Mouse (Mus musculus) hindbrain, embryonic 15.5 days (tissue): ENCODE data around the gene Ace2. TPM values are rescaled to one million over a fixed set of nuclear protein-coding genes. Genes with fewer than 3 reads are reported as not detected.

Experiments used
- ATAC-seq: fragments of 200-750 bp; cut with Nextera tagmentation; 2 replicates; pipeline ENCODE4 v1.8.0; 2017; ENCODE audit warnings: low read depth, moderate number of reproducible peaks, moderate TSS enrichment; ENCODE audit not compliant: low FRiP score
- H3K27ac ChIP-seq: fragments of 300-500 bp; sonication (generic); replicated peaks from 2 replicates; pipeline ENCODE4 v1.5.1; 2015; ENCODE audit warnings: mild to moderate bottlenecking, inconsistent platforms
- H3K27me3 ChIP-seq: fragments of 300-500 bp; sonication (generic); 2 replicates; pipeline ENCODE4 v1.6.1; 2015; ENCODE audit warnings: control low read depth, inconsistent platforms
- H3K36me3 ChIP-seq: fragments of 300-500 bp; sonication (generic); 2 replicates; pipeline ENCODE4 v1.6.1; 2015; ENCODE audit warnings: control low read depth, inconsistent platforms
- H3K4me1 ChIP-seq: fragments of 300-500 bp; sonication (generic); replicated peaks from 2 replicates; pipeline ENCODE4 v1.6.1; 2015; ENCODE audit warnings: control low read depth, inconsistent platforms
- H3K4me2 ChIP-seq: fragments of 300-500 bp; sonication (generic); 2 replicates; pipeline ENCODE4 v1.6.1; 2015; ENCODE audit warnings: moderate library complexity, mild to moderate bottlenecking, inconsistent platforms
- H3K4me3 ChIP-seq: fragments of 300-500 bp; sonication (generic); 2 replicates; pipeline ENCODE4 v1.5.1; 2015; ENCODE audit warnings: mild to moderate bottlenecking, inconsistent platforms
- H3K9ac ChIP-seq: fragments of 300-500 bp; sonication (generic); 2 replicates; pipeline ENCODE4 v1.6.1; 2015; ENCODE audit warnings: inconsistent platforms
- H3K9me3 ChIP-seq: fragments of 300-500 bp; sonication (generic); 2 replicates; pipeline ENCODE4 v1.6.1; 2016; ENCODE audit warnings: control low read depth, inconsistent platforms
- WGBS: fragments of 180-500 bp; shearing (Covaris S2); methylation state at CpG from one replicate; pipeline ENCODE4 v1.1.7; 2015; 5-methylcytosine and 5-hydroxymethylcytosine counted together
- polyA plus RNA-seq: library from polyadenylated mRNA; unstranded; fragments of >200 nt; fragmentation: Nextera tagmentation; extraction: Ambion mirVana; gene quantifications from 2 replicates; pipeline ENCODE4 v1.2.1, GENCODE M21; 2015

The Ace2 gene
- polyA plus RNA-seq, 1 experiment from 2014 or later = 0.43 TPM

DNA sequence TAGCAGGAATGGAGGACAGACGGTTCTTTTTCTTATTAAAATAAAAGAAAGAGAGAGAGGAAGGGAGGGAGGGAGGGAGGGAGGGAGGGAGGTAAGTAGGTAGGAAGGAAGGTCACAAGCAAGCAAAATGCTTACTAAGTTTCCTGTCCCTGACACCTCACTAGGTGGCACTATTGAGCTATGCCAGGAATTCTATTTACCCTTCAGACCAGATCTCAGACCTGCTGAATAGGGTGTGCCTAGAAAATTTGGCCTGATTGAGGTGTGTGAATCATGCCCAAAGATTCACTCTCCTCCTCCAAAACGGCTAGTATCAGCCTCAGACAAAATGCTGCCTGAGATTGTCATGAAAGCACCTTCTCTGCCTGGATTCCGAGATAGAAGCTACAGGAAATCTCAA is 44.7 kb downstream of the Ace2 start:
- Histone ChIP-seq H3K4me3 (no peak overlapping the region), H3K9ac (no peak overlapping the region), H3K4me1 (no peaks in the 10 kb centered on the region), H3K27me3 (no peaks in the 10 kb centered on the region), H3K9me3 (no peaks in the 10 kb centered on the region), H3K27ac (no peak overlapping the region), H3K4me2 (no peak overlapping the region), H3K36me3 (no peaks in the 10 kb centered on the region)
- WGBS = 40% methylated on average over 3 of the region's 3 CpGs
- no peak for ATAC-seq

DNA sequence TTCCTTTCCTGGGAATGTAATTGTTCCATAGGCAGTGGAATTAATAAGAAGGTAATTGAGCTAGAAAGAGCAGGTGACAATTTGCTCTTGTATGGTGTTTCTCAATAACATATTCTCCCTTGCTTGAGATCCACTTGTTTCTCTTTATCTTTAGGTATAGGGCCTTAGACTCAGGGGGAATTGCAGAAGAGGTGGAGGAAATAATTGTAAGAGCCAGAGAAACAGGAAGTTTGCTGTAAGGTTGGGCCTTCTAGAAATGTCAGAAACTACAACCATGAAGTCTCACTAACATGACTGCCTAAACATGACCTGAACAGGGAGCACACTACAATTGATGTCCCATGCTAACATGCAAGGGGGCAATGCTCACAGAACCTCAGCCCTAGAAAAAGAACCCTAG is 50.7 kb downstream of the Ace2 start:
- no peak overlapping the region for H3K4me2 ChIP-seq
- ATAC-seq = no peak
- H3K27me3 ChIP-seq = no peaks in the 10 kb centered on the region
- no peak overlapping the region for H3K27ac ChIP-seq
- no peaks in the 10 kb centered on the region for H3K4me1 ChIP-seq
- no peaks in the 10 kb centered on the region for H3K9me3 ChIP-seq
- no peak overlapping the region for H3K4me3 ChIP-seq
- H3K9ac ChIP-seq = no peak overlapping the region
- no peaks in the 10 kb centered on the region for H3K36me3 ChIP-seq

DNA sequence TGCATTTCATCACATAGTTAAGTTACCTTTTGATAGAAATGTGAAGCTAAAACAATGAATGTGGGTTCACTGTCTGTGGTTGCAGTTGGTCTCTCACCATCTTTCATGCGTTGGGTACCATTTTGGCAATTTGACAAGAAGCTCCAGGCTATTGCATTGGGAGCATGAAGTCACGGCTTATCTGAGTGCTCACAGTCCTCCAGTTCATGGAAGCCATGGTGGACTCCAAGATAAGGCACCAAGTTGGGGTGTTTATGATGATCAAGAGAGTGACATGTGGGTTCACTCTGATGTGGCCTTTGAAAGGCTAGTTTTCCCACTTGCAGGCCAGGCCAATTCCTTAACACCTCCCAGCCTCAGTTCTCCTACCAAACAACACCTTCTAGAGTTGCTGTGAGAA is 58.5 kb downstream of the Ace2 start:
- no peak for ATAC-seq
- no peak overlapping the region for H3K27ac ChIP-seq
- WGBS = 96% methylated on average over 2 of the region's 2 CpGs

DNA sequence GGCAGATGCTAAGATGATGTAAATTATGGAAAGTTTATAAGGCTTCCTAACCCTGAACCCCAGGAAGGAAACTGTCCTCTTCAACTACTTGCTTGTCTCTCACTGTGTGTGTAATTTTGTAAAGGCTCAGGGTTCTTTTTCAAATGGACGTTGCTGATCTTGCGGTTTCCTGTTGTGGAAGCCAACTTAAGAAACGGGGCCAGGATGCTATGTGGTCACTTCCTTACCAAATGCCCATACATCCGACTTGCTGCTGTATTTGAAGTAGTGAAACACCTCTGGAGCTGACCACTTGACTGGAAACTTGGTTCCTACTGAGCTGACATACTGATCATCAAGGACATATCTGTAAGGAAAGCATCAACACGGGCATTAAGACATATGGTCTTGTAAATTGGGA is 61.4 kb downstream of the Ace2 start:
- H3K4me2 ChIP-seq = no peak overlapping the region
- no peaks in the 10 kb centered on the region for H3K36me3 ChIP-seq
- no peaks in the 10 kb centered on the region for H3K4me1 ChIP-seq
- H3K4me3 ChIP-seq = no peak overlapping the region
- no peak for ATAC-seq
- H3K9ac ChIP-seq = no peak overlapping the region
- WGBS = 77% methylated on average over 5 of the region's 5 CpGs
- H3K27me3 ChIP-seq = no peaks in the 10 kb centered on the region
- no peak overlapping the region for H3K27ac ChIP-seq
- H3K9me3 ChIP-seq = no peaks in the 10 kb centered on the region

More for the DNA sequence above, 58.5 kb downstream of the Ace2 start:
- Histone ChIP-seq H3K9ac (no peak overlapping the region), H3K4me3 (no peak overlapping the region), H3K36me3 (no peaks in the 10 kb centered on the region), H3K27me3 (no peaks in the 10 kb centered on the region), H3K9me3 (no peaks in the 10 kb centered on the region), H3K4me2 (no peak overlapping the region), H3K4me1 (no peaks in the 10 kb centered on the region)

DNA sequence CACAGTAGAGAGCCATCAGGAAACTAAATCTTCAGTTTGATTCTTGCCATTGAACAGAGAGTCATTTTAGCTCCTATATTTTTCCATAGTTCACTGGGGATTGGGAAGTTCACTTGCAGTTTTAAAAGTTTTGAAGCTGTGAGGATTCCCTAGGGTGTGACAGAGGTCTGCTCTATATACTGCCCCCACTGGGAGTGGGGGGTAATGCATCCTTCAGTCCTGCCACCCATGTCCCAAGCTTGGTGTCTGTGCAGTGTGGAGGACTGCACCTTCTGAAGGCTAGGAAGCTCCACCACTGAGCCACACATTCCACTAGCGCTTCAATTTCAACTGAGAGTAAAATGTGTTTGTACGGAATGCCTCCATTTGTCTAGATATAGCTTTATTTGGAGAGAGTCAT is 82.9 kb downstream of the Ace2 start:
- no peak overlapping the region for H3K4me2 ChIP-seq
- no peak overlapping the region for H3K4me3 ChIP-seq
- no peak overlapping the region for H3K9ac ChIP-seq
- H3K36me3 ChIP-seq = no peaks in the 10 kb centered on the region
- no peaks in the 10 kb centered on the region for H3K27me3 ChIP-seq
- ATAC-seq = no peak
- H3K27ac ChIP-seq = no peak overlapping the region
- H3K4me1 ChIP-seq = no peaks in the 10 kb centered on the region
- no peaks in the 10 kb centered on the region for H3K9me3 ChIP-seq
- WGBS = 70% methylated on average over 2 of the region's 2 CpGs

DNA sequence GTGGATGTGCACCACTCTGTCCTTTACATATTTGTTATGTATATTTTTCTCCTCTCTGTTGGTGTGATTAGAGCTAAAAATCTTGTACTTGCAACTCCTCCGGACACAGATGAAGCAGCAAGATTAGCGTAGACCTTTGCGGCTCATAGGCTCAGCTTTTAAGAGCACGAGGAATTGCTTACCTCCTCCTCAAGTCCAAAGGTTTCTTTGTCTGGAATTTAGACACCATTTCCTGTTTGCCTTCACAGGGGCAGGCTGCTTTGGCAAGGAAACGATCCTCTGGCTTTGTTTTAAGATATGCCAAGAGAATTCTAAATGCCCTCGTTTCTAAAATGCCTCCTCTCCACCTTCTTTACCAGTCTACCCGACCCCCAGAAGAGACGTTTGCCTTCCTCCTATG is 94.2 kb downstream of the Ace2 start:
- 68% methylated on average over 8 of the region's 8 CpGs for WGBS
- Histone ChIP-seq H3K27me3 (no peaks in the 10 kb centered on the region), H3K36me3 (no peaks in the 10 kb centered on the region), H3K9me3 (no peaks in the 10 kb centered on the region), H3K9ac (no peak overlapping the region), H3K27ac (no peak overlapping the region), H3K4me1 (no peaks in the 10 kb centered on the region), H3K4me3 (no peak overlapping the region), H3K4me2 (no peak overlapping the region)
- ATAC-seq = no peak

Other genes starting within 250 kb of the Ace2 start
- gene Ap1s2, start 230.3 kb upstream of the Ace2 start, polyA plus RNA-seq = 120 and 123 TPM in 2 replicates
- gene Zrsr2, start 180.7 kb upstream of the Ace2 start, polyA plus RNA-seq = 54.6 and 56.5 TPM in 2 replicates
- 0.49 and 0.96 TPM in 2 replicates for gene Car5b, start 111.3 kb upstream of the Ace2 start, polyA plus RNA-seq
- 17.9 and 19.1 TPM in 2 replicates for gene Siah1b, start 62.8 kb upstream of the Ace2 start, polyA plus RNA-seq
- gene Cltrn, start 50.5 kb upstream of the Ace2 start, polyA plus RNA-seq = 0.12 and 0.23 TPM in 2 replicates
- gene Bmx, start 118.9 kb downstream of the Ace2 start, polyA plus RNA-seq = 0.46 and 0.62 TPM in 2 replicates
- gene Pir, start 130.0 kb downstream of the Ace2 start, polyA plus RNA-seq = 3.6 TPM in 2 replicates
- gene Vegfd, start 234.0 kb downstream of the Ace2 start, polyA plus RNA-seq = 0.30 and 0.51 TPM in 2 replicates